Mouse (Mus musculus) T-helper 1 cell (primary cell): Measurements from ENCODE around the gene Lurap1.

ENCODE experiments used
- in situ Hi-C: fragments of 300-600 bp; cut with MboI, MseI; formaldehyde crosslinking; loops from one replicate; pipeline ENCODE4 v1.15.1; 2025; ENCODE audit warnings: high pct_unique_total_duplicates

Lurap1 gene

DNA sequence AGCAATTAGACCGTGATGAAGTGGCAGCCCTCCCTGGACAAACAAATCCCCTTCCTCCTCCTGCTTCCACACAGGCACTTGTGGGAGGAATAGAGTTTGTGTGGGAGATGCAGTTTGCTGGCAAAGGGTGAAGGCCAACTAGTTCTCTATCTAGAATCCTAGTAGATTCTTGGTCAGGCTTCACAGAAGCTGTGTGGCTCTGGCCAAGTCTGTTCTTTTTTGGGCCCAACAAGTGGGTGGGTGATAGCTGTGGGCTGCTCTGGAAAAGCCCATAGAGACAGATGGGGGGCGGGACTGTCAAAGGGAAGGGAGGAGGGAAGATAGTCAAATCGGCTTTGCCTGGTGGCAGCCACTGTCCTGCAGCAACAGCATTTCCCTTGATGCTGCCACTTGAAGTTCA is 9.6 kb upstream of the Lurap1 start:
- in situ Hi-C loops, result no loop called here

DNA sequence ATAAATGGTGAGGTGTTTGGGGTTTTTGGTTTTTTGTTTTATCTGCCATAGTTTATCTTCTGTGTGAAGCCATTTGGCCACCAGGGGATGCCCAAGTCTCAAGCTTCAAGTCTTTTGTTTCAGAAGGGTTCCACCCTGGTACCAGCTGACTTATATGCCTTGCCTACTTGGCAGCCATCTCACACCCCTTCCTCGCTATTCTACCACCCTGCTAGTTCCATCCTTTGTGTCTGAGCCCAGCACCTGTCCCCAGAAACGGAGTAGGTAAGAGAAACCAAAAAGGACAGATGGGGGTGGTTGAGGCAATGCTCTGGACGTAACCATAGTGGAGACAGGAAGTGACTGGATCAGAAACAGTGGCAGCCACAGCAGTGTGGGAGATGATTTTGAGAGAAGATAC is 8.8 kb upstream of the Lurap1 start:
- in situ Hi-C loops, result no loop called here

DNA sequence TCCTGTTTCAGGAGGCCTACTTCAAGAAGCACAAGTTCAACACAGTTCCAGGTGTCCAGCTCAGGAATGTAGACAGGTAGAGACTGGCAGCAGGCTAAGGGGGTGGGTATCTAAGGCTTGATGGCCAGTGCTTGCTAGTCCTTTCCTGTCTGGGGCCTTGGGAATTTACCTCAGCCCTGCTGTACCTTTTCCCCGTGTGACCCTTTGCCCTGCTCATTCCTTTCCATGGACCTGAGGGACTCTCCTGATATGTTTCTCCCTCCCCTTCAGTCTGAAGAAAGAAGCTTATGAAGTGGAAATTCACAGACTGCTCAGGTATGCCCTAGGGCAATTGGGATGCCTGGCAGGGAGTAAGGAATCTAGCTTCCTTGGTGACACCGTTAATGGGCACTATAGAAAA is 6.7 kb upstream of the Lurap1 start:
- in situ Hi-C loops, result no loop called here

DNA sequence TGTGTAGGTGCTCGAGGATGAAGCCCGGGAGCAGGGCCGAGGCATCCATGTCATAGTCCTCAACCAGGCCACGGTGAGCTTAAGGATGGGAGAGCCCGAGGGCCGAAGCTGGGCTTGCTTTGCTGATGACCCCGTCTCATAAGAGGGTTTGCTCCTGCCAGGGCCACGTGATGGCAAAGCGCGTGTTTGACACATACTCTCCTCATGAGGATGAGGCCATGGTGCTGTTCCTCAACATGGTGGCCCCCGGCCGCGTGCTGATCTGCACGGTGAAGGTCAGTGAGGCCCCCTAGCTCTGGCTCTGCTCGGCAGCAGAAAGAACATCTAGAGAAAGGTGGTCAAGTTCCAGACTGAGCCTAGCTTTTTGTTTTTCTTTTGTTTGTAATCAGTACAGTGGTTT is 1.6 kb upstream of the Lurap1 start:
- in situ Hi-C loops, result no loop called here

DNA sequence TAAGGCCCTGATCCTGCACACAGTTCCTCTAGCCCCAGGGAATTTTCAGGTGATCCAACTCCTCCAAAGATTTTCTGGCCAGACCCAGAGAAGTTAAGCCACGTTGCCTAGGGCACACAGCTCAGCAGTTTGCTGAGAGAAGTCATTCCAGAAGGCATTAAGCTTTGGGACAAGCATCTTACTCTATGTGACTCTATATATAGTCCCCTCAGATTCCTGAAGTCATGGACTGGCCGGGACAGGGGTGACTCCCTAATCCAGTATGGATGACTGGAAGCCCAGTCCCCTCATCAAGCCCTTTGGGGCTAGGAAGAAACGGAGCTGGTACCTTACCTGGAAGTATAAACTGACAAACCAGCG is 296 bp downstream of the Lurap1 start:
- in situ Hi-C loops, result no loop called here

DNA sequence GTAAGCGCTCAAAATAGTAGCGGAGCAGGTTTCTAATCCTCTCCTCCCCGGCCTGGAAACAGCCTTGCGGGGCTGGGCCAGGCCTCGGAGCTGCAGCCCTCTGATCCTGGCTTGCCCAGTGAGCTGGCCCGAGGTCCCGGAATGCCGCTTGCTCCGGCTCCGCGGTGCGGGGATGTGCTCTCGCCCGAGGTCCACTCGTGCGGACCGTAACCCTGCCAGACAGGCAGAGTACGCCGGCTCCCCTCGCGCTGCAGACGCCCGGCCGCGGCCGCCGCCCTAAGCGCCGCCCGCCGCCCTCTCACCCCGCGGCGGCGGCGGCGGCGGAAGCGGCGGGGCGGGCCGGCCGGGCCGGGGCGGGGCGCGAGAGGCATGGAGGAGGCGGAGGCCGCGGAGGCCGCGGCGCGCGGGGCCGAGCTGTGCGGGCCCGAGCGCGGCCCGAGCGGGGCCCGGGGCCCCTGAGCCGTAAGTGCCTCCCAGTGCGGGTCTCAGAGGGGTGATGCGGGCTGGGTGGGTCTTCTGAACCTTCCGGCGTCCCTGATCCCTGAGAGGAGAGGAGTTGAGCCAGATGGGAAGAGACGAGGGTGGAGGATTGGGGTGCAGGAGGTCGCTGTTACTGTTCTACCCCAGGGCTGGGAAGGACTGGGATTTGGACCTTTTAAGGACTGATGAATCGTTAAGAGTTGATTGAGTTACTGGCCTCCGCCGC is 829 bp downstream of the Lurap1 start:
- in situ Hi-C loops, result no loop called here

DNA sequence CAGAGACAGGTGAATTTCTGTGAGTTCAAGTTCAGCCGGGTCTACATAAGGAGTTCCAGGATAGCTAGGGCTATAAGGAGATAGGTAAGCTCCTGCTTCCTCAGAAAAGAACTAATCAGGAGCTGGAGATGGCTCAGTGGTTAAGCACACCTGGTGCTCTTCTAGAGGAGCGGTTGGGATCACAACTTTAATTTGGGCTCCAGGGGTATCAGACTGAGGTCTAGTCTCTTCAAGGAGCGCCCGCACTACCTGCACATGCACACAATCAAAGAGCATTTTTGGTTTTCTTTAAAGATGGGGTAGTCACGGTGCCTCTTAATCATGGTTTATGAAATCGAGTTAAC is 1.4 kb downstream of the Lurap1 start:
- in situ Hi-C loops, result no loop called here

DNA sequence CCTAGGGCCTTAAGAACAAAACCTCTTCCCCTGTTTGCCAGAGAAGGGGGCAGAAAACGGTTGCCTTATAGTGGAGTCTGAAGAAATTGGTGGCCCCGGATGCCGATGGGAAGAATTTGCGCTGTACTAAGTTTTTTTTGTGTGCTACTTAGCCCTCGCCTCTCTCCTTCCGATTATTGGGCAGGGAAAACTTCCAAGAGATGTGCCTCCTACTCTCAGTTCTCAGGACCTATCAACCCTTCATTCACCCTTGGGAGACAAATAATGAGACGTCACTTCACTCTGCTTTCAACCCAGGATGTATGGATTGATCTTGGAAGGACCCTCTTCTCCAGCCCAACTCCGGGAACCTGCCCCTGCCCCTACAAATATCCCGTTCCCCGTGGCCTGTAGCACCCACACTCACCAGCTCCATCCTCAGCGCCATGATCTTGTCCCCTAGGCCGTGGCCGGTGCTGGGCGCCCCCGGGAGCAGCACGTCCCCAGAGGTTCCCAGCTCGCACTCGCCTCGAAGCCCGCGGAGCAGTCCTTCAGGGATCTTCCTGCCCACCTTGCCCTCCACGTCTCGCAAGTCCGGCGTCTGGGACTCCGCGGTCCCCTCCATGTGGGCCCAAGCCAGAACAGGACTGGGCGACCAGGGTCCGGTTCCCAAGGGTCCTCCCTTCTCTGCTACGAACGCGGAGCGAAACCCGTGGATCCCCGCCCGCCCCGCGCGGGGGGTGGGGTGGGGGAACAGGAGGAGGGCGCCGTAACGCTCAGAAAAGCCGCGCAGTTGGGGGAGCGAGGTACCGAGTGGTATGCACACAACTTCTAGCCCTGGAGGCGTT is 7.0 kb downstream of the Lurap1 start:
- in situ Hi-C loops, result no loop called here

DNA sequence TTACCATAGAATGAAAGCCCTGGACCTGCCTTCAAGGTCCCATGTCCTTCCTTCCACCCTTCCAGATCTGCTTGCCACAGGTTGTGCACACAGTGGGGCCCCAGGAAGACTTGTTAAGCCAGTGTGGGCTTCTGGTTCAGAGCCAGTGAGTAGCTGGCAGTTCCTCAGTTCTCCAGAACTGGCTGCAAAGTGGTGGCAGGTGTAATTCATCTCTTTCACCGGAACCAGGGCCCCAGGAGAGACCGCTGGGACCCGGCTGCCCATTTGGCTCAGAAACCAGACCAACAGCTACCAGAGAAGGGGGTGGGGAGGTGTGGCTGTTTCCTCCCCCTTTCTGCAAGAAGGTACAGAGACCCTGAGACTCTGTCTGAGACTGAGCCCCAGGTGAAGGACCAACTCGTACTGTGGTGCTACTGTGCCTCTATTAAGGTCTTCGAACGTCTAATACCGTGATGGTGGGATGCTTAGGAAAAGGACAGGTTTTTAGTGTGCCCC is 7.8 kb downstream of the Lurap1 start:
- in situ Hi-C loops, result no loop called here

DNA sequence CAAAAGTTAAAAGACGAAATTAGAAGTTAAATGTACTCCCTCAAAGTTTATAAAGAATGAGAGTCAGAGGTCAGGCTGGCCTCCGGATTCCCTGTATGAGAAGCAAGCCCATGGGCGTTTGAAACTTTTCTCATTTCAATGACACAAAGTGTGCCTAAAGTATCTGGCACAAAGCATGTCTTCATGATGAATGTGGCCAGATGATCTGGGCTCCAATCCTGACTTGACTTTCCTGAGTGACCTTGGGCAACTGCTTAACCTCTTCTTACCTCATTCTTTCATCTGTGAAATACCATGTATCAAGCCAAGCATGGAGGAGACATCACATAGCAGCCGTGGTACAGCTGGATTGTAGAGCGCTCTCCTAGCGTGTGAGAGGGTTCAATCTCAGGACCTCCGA is 8.9 kb downstream of the Lurap1 start:
- in situ Hi-C loops, result no loop called here

DNA sequence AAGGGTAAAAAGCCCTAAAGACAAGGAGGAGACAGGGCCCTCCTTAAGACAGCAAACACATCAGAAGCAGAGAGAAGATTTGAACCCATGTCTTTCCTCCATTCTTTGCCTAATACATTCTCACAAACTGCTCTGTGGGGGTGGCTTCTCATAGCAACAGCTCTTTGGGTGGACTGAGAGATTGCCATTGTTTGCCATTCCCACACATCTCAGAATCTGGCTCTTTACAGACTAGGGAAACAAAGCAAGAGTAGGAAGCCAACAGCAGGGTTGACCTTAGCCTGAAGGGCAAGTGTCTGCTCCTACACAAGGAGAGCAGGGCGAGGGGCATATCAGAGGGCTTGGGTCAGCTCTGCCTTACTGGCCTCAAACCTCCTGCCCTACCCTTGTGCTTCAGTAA is 9.4 kb downstream of the Lurap1 start:
- in situ Hi-C loops, result no loop called here

DNA sequence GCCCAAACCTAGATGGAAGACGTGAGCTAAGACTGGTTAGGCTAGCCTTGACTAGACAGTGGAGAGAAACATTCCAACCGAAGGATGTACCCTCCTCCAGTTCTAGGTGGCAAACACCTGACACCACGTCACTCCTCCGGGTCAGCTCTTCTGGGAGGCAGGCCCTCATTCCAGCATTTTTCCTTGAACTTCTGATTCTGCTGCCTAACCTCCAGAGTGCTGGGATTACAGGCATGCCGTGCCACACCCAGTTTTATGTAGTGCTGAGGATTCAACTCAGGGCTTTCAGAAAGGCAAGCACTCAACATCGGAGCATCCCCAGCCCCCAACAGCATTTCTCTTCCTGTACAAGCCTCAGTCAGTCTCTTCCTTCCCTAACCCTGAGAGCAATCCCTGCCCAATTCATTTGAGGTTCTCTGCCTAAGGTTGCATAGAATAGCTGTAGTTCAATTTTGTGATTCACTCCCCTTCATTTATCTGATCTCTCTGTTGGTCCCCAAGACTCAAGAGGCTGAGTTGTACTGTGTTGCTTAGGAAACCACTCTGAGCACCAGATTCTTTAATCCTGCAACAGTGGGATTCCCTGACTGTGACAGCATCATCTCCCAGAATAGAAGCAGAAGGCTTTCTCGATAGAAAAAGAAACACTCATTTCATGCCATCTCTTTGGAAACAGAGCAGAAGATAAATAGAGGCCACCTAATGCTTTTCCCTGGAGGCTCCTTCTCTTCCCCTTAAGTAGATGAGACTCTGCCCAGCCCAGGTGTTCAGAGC is 10.2 kb downstream of the Lurap1 start:
- in situ Hi-C loops, result no loop called here

DNA sequence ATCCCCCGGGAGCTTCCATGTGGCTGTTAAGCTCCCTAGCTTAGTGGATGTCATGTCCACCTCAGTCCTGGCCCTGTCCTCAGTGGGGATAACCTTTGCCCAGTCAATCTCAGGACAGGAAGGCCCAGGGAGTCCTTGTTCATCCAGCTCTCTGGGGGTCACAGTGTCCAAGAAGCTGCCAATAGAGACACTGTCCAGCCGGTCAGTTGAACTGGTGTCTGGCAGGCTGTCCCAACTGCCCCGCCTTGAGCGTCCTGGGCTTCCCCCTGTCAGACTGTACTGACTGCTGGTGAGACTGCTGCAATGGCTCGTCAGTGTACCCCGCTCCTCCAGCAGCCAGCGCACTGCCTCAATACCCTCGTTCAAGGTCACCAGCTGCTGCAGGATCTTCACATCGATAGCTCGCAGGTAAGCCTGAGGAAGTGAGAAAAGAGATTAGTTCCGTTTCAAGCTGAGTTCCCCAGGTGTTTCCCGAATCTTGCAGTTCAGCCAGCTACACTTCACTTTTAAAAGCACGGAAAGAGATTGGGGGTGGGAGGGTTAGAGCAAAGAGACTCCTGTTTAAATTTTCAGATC is 13.6 kb downstream of the Lurap1 start:
- in situ Hi-C loops, result no loop called here

DNA sequence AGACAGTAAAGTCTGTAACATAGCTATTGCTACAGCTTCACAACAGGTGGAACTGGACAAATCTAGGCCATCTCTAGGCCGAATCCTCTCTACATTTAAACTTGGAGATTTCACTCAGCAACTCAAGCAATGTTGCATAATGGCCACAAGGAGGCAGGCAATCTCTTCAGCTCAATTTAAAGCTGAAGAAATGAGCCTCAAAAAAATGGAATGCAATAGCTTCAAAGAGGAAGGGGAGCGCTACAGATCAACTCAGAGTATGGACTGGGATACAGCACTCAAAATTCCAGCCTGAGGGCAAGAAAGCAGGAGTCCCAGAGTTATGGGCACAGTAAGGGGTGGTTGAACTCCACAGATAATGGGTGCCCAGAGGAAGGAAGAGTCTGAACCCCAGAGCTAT is 16.1 kb downstream of the Lurap1 start:
- in situ Hi-C loops, result no loop called here

DNA sequence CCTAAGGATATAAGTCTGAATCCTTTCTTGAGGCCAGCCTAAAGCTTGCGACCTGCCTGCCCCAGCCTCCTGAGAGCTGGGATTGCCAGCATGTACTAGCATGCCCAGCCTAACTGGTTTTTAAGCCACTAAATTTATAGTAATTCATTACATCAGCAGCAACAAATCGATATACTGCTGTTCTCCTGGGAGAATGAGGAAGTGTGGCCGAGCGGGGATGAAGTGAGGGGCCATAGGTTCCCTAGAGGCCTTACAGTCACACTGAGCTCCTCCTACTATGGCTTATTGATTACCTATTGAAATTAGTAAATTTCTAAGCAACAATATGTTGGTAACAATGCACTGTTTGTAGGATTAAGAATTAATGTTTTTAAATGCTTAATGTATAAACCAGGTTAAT is 18.0 kb downstream of the Lurap1 start:
- in situ Hi-C loops, result no loop called here

DNA sequence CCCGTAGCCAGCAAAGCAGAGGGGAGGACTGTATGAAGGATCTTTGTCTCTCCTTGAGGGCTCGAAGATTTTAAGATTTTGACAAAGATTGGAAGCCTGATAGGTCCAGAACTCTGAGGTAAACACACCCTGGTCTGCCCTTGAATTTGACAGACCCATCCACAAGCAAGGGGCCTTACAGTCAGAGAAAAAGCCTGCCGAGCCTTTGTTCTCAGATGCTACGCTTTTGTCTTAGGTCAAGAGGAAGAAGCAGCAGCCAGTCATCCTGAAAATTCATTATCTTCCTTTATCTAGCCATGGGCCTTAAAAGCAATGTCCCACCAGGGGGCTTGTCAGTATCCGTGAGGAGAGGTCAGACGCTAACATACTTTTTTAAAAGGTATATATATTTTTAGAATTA is 23.2 kb downstream of the Lurap1 start:
- in situ Hi-C loops, result no loop called here

DNA sequence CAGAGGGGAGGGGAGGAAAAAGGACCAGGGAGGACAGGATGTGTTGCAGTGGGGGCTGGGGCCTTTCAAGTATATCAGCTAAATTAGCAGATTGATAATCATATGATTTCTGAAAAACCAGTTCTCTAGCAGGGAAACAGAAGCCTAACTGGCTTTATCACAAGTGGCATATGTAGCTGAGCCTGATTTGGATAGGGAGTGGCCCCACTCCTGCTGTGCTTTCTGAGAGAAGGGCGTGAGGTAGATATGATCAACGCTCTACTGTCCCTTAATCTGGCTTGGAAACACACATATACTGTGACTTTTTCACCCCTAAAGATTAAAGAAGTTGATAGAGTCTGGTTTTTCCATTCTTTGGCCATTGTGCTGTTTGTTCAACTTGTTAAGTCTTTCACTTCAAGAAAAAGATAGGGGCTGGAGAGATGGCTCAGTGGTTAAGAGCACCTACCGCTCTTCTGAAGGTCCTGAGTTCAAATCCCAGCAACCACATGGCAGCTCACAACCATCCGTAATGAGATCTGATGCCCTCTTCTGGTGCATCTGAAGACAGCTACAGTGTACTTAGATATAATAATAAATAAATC is 25.2 kb downstream of the Lurap1 start:
- in situ Hi-C loops, result no loop called here

DNA sequence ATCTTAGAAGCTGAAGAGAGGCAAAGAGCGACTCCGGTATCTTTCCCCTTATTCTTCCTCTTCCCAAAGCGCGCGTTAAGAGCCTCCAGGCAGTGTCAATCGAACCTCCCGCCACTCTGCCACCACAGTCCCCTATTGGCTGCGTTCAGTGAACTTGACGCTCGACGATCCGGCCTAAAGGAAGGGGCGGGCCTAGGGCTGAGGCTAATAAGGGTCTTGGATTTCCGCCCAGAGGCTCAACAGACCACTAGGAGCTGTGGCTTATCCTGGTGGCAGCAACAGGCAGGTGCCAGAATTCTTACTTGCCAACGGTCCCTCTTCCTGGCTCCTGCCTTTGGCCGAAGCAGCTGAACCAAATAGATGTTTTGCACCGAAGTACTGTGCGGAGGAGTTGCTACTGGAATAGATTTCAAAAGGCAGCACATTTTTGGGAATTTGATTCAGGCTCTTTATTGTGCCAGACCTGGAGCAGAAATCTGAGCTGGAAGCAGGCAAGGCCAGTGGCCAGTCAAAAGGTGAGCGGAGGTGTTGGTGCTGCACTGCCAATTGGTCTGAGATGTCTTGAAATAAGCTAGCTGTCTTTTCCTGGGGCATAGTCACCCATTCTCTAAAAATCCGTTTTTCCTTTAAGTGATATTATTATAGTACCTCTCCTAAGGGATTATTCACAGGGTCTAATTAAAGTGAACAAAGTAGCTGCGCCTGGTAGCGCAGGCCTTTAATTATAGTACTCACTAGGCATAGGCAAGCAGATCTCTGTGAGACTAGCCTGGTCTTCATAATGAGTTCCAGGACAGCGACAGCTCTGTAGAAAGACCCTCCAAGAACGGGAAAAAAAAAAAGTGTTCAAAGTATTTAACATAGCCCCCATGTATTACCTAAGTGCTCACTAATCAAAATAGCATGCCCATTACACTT is 27.3 kb downstream of the Lurap1 start, which contains the start of the genes Rad54l and Pomgnt1:
Gene Rad54l (minus strand): TSS at position 89 of the 918 bp plus-strand sequence.
Gene Pomgnt1 (plus strand): TSS at position 239 of the 918 bp plus-strand sequence.
- in situ Hi-C loops, result no loop called here

DNA sequence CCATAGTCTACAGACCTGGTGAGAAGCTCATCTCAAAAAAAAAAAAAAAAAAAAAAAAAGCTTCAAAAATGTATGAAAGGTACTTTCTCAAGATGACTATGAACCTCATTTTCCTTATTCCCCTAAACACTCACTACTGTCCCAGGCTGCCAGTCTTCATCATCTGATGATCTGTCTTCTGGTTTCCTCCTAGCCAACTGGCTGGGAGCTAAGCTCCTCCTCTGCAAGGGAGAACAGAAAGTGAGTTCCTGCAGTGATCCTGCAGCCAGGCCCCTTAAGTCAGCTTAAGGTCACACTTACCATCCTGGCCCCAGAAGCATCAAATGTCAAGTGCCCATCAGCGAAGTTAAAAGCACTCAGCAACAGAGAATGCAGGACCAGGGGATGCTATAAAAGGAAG is 28.4 kb downstream of the Lurap1 start:
- in situ Hi-C loops, result no loop called here

DNA sequence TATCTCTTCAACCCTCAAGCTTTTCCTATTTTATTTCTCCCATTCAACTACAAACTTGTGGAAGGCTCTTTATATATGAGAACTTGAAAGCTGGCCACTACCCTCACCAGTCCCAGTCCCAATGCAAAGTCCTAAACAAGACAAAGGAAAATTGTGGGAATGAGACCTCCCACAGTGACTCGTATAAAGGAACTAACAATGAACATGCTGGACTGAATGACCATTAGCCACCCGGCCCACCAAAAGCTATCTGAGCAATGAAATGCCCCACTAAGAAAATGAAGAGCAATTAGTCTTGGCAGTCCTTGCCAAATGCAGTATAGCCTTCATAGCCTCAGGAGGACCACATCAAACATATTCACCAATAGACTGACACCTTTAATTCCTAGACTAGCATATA is 39.7 kb downstream of the Lurap1 start:
- in situ Hi-C loops, result no loop called here

DNA sequence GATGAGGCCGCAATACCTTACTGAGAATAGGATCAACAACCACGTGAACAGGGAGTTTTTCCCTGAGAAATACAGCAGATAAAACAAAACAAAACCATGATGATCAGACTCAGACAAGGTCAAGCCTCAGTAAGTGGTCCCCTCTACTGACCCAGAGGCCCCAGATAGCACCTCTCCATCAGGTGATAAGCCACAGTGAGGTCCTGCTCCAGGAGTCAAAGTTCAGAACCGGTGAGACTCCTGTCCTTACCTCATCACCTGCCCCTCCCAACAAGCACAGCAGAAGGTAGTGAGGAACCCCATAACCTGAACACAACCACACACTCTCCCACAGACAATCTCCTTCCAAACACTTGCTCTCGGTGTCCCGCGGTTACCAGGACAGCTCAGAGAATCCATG is 40.4 kb downstream of the Lurap1 start:
- in situ Hi-C loops, result no loop called here
